Mouse (Mus musculus): ENCODE measurements around the gene Sorcs1. TPM values are rescaled to one million over a fixed set of nuclear protein-coding genes. Genes with fewer than 3 reads are reported as not detected.

Gene Sorcs1
- polyA plus RNA-seq, 1 experiment from 2014 or later, result 2.8 TPM

DNA sequence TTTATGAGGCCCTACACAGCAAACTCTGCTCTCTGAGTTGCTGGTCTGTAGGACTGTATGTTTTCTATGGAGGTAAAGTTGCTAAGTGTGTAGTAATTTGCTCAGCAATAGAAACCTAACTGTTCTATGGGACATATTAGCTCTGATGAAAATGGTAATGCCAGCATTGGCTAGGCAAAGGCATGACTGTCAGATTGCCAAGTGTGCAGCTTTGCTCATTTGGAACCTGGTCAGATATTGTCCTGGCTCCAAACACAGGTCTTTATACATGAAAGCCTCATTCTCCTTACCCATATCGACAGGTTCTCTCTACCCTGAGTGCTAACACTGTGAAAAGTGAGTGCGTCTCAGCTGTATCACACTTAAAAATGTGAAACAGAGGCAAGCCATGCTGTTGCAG lies 280.1 kb downstream of the Sorcs1 start:
- DNase-seq (ENCODE audit: low spot score) (no peak), ATAC-seq (replicated peaks; ENCODE audit: low FRiP score, low read depth) (no peak)
- no peaks in the 10 kb centered on the region for H3K9me3 ChIP-seq (replicated peaks; ENCODE audit: low read length)
- no peaks in the 10 kb centered on the region for H3K4me1 ChIP-seq (replicated peaks; ENCODE audit: insufficient read depth, low read length)
- H3K9ac ChIP-seq (ENCODE audit: low read depth, low read length), result no peak overlapping the region
- no peak overlapping the region for H3K4me2 ChIP-seq (ENCODE audit: low read length)
- TF ChIP-seq CTCF (IDR thresholded peaks at IDR 0.05; ENCODE audit: low read depth), result no peak
- no peaks in the 10 kb centered on the region for H3K36me3 ChIP-seq (ENCODE audit: insufficient read depth, low read length)
- WGBS, result 95% methylated on average over 2 of the region's 2 CpGs
- no peak overlapping the region for H3K27ac ChIP-seq
- no peak overlapping the region for H3K4me3 ChIP-seq (replicated peaks; ENCODE audit: low read depth, low read length)
- H3K27me3 ChIP-seq (ENCODE audit: insufficient read depth, low read length), result no peaks in the 10 kb centered on the region

GRCm38 (mm10) chr19:50395731-50396130 lies 282.7 kb downstream of the Sorcs1 start:
- ATAC-seq (replicated peaks; ENCODE audit: low FRiP score, low read depth), result no peak
- Histone ChIP-seq H3K4me3 (replicated peaks; ENCODE audit: low read depth, low read length) (no peak overlapping the region), H3K27me3 (ENCODE audit: insufficient read depth, low read length) (no peaks in the 10 kb centered on the region), H3K4me1 (replicated peaks; ENCODE audit: insufficient read depth, low read length) (no peaks in the 10 kb centered on the region), H3K9ac (ENCODE audit: low read depth, low read length) (no peak overlapping the region), H3K9me3 (replicated peaks; ENCODE audit: low read length) (no peaks in the 10 kb centered on the region), H3K36me3 (ENCODE audit: insufficient read depth, low read length) (no peaks in the 10 kb centered on the region), H3K4me2 (ENCODE audit: low read length) (no peak overlapping the region), H3K27ac (no peak overlapping the region)
- WGBS, result 88% methylated on average over 6 of the region's 6 CpGs
- DNase-seq (ENCODE audit: low spot score), result no peak
- TF ChIP-seq CTCF (IDR thresholded peaks at IDR 0.05; ENCODE audit: low read depth), result no peak

- Histone ChIP-seq H3K27me3 (ENCODE audit: insufficient read depth, low read length) (no peaks in the 10 kb centered on the region), H3K4me3 (replicated peaks; ENCODE audit: low read depth, low read length) (no peak overlapping the region), H3K27ac (no peak overlapping the region), H3K9ac (ENCODE audit: low read depth, low read length) (no peak overlapping the region), H3K36me3 (ENCODE audit: insufficient read depth, low read length) (no peaks in the 10 kb centered on the region), H3K9me3 (replicated peaks; ENCODE audit: low read length) (no peaks in the 10 kb centered on the region), H3K4me1 (replicated peaks; ENCODE audit: insufficient read depth, low read length) (no peaks in the 10 kb centered on the region), H3K4me2 (ENCODE audit: low read length) (no peak overlapping the region)
- DNase-seq (ENCODE audit: low spot score), result no peak
- ATAC-seq (replicated peaks; ENCODE audit: low FRiP score, low read depth), result no peak
- WGBS, result 88% methylated on average over 5 of the region's 5 CpGs
- no peak for TF ChIP-seq CTCF (IDR thresholded peaks at IDR 0.05; ENCODE audit: low read depth)
Observed at GRCm38 (mm10) chr19:50394101-50394500, 284.3 kb downstream of the Sorcs1 start.

DNA sequence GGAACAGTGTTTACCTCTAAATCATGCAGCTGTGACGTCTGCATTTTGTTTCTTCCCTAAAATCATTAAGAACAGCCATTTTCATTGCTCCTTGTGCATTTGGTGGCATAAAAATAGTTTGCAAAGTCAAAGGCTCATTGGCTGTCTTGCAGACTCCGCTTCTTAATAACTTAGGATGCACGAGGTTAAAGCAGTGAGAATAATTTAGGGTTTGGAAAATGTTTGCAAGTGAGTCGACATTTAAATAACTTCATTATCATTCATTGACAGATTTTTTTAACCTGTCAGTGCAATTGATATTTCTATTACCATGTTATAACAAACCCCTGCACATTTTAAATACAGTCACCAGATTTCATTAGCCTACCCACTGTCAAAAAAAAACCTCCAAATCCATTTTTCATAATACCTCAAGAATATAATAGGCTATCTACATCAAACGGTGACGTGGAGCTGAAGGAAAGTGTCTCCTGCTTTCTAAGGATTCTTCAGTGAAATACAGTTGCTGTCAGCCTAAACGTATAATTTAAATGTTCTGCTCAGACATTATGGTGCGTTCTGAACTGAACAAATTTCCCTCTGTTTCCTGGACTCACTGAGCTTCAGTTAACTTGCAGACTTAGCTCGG lies 288.4 kb downstream of the Sorcs1 start:
- Histone ChIP-seq H3K27ac (no peak overlapping the region), H3K4me2 (ENCODE audit: low read length) (no peak overlapping the region), H3K27me3 (ENCODE audit: insufficient read depth, low read length) (no peaks in the 10 kb centered on the region), H3K9ac (ENCODE audit: low read depth, low read length) (no peak overlapping the region), H3K4me3 (replicated peaks; ENCODE audit: low read depth, low read length) (no peak overlapping the region), H3K9me3 (replicated peaks; ENCODE audit: low read length) (0 out of 2 replicates have a peak, but pooled peaks cover 3% of the 10 kb centered on the region), H3K4me1 (replicated peaks; ENCODE audit: insufficient read depth, low read length) (no peaks in the 10 kb centered on the region), H3K36me3 (ENCODE audit: insufficient read depth, low read length) (no peaks in the 10 kb centered on the region)
- TF ChIP-seq CTCF (IDR thresholded peaks at IDR 0.05; ENCODE audit: low read depth), result no peak
- WGBS, result 69% methylated on average over 9 of the region's 9 CpGs
- ATAC-seq (replicated peaks; ENCODE audit: low FRiP score, low read depth) (no peak), DNase-seq (ENCODE audit: low spot score) (no peak)

GRCm38 (mm10) chr19:50378901-50379300 lies 299.5 kb downstream of the Sorcs1 start:
- no peak overlapping the region for H3K9ac ChIP-seq (ENCODE audit: low read depth, low read length)
- H3K9me3 ChIP-seq (replicated peaks; ENCODE audit: low read length), result no peaks in the 10 kb centered on the region
- H3K4me2 ChIP-seq (ENCODE audit: low read length), result no peak overlapping the region
- TF ChIP-seq CTCF (IDR thresholded peaks at IDR 0.05; ENCODE audit: low read depth), result no peak
- DNase-seq (ENCODE audit: low spot score) (no peak), ATAC-seq (replicated peaks; ENCODE audit: low FRiP score, low read depth) (no peak)
- no peak overlapping the region for H3K27ac ChIP-seq
- 82% methylated on average over 5 of the region's 5 CpGs for WGBS
- H3K4me3 ChIP-seq (replicated peaks; ENCODE audit: low read depth, low read length), result no peak overlapping the region
- H3K27me3 ChIP-seq (ENCODE audit: insufficient read depth, low read length), result no peaks in the 10 kb centered on the region
- H3K4me1 ChIP-seq (replicated peaks; ENCODE audit: insufficient read depth, low read length), result no peaks in the 10 kb centered on the region
- H3K36me3 ChIP-seq (ENCODE audit: insufficient read depth, low read length), result no peaks in the 10 kb centered on the region

DNA sequence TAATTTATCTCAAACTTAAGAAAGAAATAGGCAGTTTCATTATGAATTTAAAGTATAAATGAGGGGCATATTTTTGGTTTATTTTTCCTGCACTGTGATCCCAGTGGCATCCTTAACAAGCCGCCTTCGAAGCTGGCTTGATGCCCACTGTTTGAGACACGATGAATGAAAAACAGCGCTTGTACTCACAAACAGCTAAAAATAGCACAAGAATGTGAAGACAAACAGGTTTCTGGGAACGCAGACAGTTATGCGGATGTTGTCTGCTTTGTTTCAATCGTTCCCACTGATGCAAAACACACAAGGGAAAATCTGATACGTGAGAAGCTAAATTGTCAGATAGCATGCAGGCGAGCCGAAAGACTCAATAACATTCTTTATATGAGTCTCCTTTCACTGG lies 303.7 kb downstream of the Sorcs1 start:
- ATAC-seq (replicated peaks; ENCODE audit: low FRiP score, low read depth) (no peak), DNase-seq (ENCODE audit: low spot score) (peak; percentile 76)

GRCm38 (mm10) chr19:50366446-50366845 lies 312.0 kb downstream of the Sorcs1 start:
- Histone ChIP-seq H3K27me3 (ENCODE audit: insufficient read depth, low read length) (no peaks in the 10 kb centered on the region), H3K4me3 (replicated peaks; ENCODE audit: low read depth, low read length) (no peak overlapping the region), H3K4me1 (replicated peaks; ENCODE audit: insufficient read depth, low read length) (no peaks in the 10 kb centered on the region), H3K9ac (ENCODE audit: low read depth, low read length) (no peak overlapping the region), H3K9me3 (replicated peaks; ENCODE audit: low read length) (no peaks in the 10 kb centered on the region), H3K36me3 (ENCODE audit: insufficient read depth, low read length) (no peaks in the 10 kb centered on the region), H3K27ac (no peak overlapping the region), H3K4me2 (ENCODE audit: low read length) (no peak overlapping the region)
- TF ChIP-seq CTCF (IDR thresholded peaks at IDR 0.05; ENCODE audit: low read depth), result no peak
- ATAC-seq (replicated peaks; ENCODE audit: low FRiP score, low read depth) (no peak), DNase-seq (ENCODE audit: low spot score) (no peak)
- WGBS, result 69% methylated on average over 3 of the region's 3 CpGs

More for the DNA sequence above, 303.7 kb downstream of the Sorcs1 start:
- Histone ChIP-seq H3K4me1 (replicated peaks; ENCODE audit: insufficient read depth, low read length) (no peaks in the 10 kb centered on the region), H3K27me3 (ENCODE audit: insufficient read depth, low read length) (no peaks in the 10 kb centered on the region), H3K9ac (ENCODE audit: low read depth, low read length) (no peak overlapping the region), H3K4me3 (replicated peaks; ENCODE audit: low read depth, low read length) (no peak overlapping the region), H3K27ac (no peak overlapping the region), H3K36me3 (ENCODE audit: insufficient read depth, low read length) (no peaks in the 10 kb centered on the region), H3K9me3 (replicated peaks; ENCODE audit: low read length) (no peaks in the 10 kb centered on the region), H3K4me2 (ENCODE audit: low read length) (peak overlapping the region; percentile 33)
- no peak for TF ChIP-seq CTCF (IDR thresholded peaks at IDR 0.05; ENCODE audit: low read depth)
- 39% methylated on average over 10 of the region's 10 CpGs for WGBS

All from kidney, postnatal 0 days (tissue).